Mouse (Mus musculus): ENCODE data around the gene Tubg1. TPM values are rescaled to one million over a fixed set of nuclear protein-coding genes. Genes with fewer than 3 reads are reported as not detected.
A peak's percentile ranks its signal among the peaks of the same experiment; 100 is the strongest.

The Tubg1 gene
- total RNA-seq, 2 experiments from 2014 or later: 45.1 to 45.8 TPM

DNA sequence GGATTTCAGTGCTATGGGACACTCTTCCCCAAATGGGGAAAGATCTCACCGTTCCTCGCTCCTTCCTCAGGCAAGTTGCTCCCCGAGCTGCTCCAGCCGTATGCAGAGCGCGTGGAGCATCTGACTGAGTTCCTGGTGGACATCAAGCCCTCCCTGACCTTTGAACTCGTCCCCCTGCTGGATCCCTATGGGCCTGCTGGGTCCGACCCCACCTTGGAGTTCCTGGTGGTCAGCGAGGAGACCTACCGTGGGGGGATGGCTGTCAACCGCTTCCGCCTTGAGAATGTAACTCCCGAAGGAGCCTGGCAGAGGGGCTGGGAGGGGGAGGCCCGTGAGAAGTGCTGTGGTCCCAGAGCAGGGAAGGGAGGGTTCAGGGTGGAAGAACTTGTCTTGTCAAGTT lies 35.5 kb upstream of the Tubg1 start:
- no peak for DNase-seq (ENCODE audit: extremely low spot score in 1 of 2, low spot score in 2 of 2)
- intact Hi-C loops (cut with DNase I): no loop called here
- no peak for TF ChIP-seq CTCF (IDR thresholded peaks at IDR 0.05)
- Histone ChIP-seq H3K4me3 (no peak overlapping the region), H3K27ac (no peak overlapping the region)

DNA sequence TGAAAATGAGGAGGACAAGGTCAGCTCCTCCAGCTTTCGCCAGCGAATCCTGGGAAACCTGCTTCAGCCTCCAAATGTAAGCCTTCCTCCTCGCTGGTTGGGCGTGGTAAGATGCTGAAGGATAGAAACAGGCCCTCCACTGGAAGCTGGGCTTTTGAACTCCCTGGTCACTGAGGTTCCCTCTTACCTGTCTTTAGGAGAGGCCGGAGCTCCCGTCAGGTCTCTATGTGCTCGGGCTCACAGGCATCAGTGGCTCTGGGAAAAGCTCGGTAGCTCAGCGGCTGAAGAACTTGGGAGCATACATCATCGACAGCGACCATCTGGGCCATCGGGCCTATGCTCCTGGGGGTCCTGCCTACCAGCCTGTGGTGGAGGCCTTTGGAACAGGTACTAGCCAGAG lies 34.9 kb upstream of the Tubg1 start:
- intact Hi-C loops (cut with DNase I): no loop called here
- H3K4me3 ChIP-seq: no peak overlapping the region
- no peak overlapping the region for H3K27ac ChIP-seq
- no peak for TF ChIP-seq CTCF (IDR thresholded peaks at IDR 0.05)
- DNase-seq (ENCODE audit: extremely low spot score in 1 of 2, low spot score in 2 of 2): no peak

DNA sequence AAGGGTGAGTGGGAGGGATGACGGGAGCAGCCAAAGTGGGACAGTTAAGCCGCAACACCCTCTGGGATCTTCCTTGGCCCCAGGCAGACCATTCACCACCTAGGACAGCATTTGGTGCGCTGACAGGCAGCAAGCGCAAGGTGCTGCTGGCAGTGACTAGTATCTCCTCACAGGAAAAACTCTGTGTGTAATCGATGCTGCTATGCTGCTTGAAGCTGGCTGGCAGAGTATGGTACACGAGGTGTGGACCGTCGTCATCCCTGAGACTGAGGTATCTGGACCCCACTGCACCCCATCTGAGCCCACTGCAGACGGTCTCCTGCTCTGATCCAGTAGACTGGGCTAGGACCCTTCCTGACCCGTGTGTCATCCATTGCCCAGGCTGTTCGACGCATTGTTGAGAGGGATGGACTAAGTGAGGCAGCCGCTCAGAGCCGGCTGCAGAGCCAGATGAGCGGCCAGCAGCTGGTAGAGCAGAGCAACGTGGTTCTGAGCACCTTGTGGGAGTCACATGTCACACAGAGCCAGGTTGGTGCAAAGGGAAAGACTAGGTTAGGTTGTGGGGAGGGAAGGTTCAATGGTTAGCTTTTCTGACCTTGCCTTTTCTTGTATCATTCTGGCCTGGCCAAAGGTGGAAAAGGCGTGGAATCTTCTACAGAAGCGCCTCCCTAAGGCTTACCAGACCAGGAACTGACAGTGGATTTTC lies 34.0 kb upstream of the Tubg1 start:
- TF ChIP-seq CTCF (IDR thresholded peaks at IDR 0.05): no peak
- no peak for DNase-seq (ENCODE audit: extremely low spot score in 1 of 2, low spot score in 2 of 2)
- intact Hi-C loops (cut with DNase I): no loop called here
- H3K4me3 ChIP-seq: no peak overlapping the region
- H3K27ac ChIP-seq: no peak overlapping the region

DNA sequence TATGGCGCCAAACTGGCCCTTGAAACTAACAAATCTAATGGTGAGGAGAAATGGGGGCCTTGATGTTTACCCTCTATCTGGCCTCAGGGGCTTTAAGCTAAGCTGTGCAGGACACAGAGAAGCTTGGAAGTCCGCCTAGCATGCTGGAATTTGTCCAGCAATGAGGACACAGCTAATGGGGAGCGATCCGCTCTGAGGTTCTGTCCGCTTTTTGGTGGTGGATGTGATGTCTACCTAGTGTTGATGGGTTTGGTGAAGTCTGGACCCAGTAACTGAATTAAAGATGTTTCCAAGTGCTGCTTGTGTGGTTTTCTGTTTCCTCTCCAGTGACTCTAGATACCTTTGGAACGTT lies 33.4 kb upstream of the Tubg1 start:
- no peak for TF ChIP-seq CTCF (IDR thresholded peaks at IDR 0.05)
- Histone ChIP-seq H3K4me3 (peak overlapping the region; percentile 91; the same call in 1 of the 2 replicates), H3K27ac (peak overlapping the region; percentile 89)
- DNase-seq (ENCODE audit: extremely low spot score in 1 of 2, low spot score in 2 of 2): no peak
- intact Hi-C loops (cut with DNase I): no loop called here

DNA sequence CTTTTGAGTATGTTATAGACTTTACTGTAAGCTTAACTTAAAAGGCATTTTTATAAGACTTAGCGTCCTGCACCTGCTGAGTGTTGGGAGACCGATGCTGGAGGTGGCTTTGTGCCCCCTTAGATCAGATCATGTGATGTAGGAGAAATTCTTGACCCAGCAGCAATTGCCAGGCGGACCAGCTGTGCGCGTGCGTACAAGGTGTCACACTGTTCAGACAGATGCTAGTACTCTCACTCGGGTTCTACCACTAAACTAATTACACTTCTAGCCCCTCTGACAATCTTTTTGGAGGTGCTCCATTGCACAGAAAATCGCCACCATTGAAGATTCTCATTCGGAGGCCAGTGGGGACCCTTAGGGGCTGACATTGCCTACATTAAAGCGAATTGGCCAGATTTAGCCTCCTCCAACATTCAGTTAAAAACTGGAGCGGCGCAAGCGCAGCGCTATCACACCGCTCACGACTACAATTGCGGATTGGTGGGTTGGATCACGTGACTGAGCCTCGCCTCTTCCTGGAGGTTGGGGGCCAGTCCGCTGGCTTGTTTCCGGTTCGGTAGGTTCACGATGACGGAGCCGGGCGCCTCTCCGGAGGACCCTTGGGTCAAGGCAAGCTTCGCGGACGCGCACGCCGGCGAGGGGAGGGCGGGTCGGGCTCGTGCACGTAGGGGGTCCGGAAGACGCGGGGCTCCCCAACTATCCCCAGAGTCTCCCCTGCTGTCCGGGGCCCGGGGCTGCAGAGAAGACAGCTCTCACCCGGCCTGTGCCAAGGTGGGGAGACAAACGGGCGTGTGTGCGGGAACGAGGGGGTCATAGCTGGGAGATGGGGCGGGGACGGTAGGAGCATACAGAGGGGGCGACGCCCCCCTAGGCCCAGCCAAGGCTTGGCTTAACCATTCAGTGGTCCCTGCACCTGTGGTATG lies 32.7 kb upstream of the Tubg1 start, which contains the start of gene Mlx:
TSS of gene Mlx (plus strand) at position 522 of the 926 bp plus-strand sequence.
- Histone ChIP-seq H3K27ac (peak within 1 kb of the TSS; percentile 89), H3K4me3 (peak within 1 kb of the TSS; percentile 91)
- peak; percentile 89 to 90 for DNase-seq (ENCODE audit: extremely low spot score in 1 of 2, low spot score in 2 of 2)
- no peak for TF ChIP-seq CTCF (IDR thresholded peaks at IDR 0.05)
- intact Hi-C loops (cut with DNase I): no loop called here

DNA sequence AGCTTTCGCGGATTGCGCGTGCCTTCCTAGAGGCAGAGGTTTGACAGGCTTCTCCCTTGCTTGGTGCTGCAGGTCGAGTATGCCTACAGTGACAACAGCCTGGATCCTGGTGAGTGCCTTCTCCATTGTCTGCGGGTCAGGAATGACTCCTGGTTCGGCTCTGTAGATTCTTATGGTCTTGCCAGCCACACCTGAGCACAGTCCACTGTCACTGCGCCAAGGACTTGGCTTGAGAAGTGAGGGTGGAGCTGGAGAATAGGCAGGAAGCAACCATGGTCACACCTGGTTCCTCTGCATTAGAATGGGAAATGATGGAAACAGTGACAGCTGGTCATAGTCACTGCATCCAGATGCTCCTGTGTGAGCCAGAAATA lies 32.1 kb upstream of the Tubg1 start:
- intact Hi-C loops (cut with DNase I): no loop called here
- TF ChIP-seq CTCF (IDR thresholded peaks at IDR 0.05): no peak
- DNase-seq (ENCODE audit: extremely low spot score in 1 of 2, low spot score in 2 of 2): no peak
- Histone ChIP-seq H3K27ac (peak overlapping the region; percentile 89), H3K4me3 (peak overlapping the region; percentile 91)

DNA sequence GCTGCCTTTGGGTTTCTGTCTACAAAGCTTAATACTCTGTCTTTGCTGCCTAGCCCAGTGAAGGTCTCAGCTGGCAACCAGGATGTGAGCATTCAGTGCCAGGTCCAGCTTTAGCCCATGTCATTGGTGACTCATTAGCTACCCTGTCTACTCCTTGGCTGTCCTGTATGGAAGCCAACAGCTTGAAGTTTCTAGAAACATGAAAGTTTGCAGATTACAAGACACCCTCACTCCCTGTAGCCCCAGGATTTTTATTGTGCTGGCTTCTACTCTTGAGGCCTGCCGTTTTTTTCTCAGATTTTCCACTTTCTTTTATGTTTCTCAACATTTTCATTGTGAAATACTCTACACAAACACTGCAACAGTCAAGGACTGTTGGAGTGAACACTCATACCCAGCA lies 29.8 kb upstream of the Tubg1 start:
- no peak for DNase-seq (ENCODE audit: extremely low spot score in 1 of 2, low spot score in 2 of 2)
- Histone ChIP-seq H3K27ac (no peak overlapping the region), H3K4me3 (no peak overlapping the region)
- intact Hi-C loops (cut with DNase I): no loop called here
- TF ChIP-seq CTCF (IDR thresholded peaks at IDR 0.05): no peak

DNA sequence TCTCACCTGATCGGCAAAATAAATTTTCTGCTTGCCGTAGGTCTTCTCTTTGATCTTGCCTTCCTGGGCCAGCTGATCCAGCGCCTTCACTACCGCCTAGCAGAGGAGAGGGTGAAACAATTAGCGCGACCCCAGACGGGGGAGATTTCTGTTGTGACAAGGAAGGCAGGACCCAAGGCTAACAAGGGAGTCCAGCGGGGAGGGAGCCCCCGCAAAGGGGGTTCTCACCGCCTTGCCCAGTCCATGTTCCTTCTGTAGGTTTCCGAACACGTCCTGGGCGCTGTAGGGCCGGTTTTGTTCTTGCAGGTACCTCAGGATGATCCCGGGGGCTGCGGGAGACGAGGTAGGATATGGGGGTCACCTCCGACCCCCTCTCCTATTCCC lies 24.8 kb upstream of the Tubg1 start:
- intact Hi-C loops (cut with DNase I): loop anchor here (1.0 kb wide), 1 partner anchor 82 kb away; no protein-coding TSS in a partner anchor
- H3K4me3 ChIP-seq: peak overlapping the region; percentile 91
- no peak for DNase-seq (ENCODE audit: extremely low spot score in 1 of 2, low spot score in 2 of 2)
- no peak overlapping the region for H3K27ac ChIP-seq
- TF ChIP-seq CTCF (IDR thresholded peaks at IDR 0.05): no peak

DNA sequence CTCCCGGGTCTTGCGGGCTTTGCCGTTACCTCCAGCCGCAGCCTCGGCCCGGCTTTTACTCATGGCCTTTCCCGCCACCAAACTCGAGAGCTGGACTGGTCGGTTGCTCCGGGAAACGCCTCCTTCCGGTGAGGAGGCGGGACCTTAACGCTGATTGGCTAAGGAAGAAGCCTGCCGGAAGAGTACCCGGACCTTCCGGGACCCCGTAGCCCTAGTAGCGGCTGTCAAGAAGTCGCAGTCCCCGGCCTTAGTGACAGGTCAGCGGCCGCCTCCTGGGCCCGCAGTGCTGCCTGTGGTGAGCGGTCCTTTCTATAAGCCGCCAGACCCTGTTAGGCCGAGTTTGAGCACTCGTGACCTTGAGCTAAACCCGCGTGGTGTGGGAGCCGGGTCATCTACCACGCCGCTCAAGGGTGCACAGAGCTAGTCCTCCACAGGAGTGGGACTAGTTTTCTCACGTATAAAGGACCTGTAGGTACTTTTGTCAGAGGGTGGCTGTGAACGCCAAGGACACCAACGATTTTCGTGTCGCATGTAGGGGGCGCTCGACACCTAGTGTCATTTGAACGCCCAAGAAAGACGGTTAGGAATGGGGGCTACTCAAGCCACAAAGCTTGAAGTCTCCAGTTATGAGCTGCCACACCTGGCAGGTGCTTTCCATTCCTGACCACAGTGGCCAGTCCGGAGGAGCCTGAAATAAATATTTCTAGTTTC lies 24.3 kb upstream of the Tubg1 start, which contains the start of gene Psmc3ip:
TSS of gene Psmc3ip (minus strand) at position 123 of the 711 bp plus-strand sequence.
- peak; percentile 83 for TF ChIP-seq CTCF (IDR thresholded peaks at IDR 0.05)
- DNase-seq (ENCODE audit: extremely low spot score in 1 of 2, low spot score in 2 of 2): peak; percentile 93
- Histone ChIP-seq H3K27ac (peak within 1 kb of the TSS; percentile 92), H3K4me3 (peak within 1 kb of the TSS; percentile 91)
- intact Hi-C loops (cut with DNase I): loop anchor here (1.0 kb wide), 1 partner anchor 82 kb away; no protein-coding TSS in a partner anchor

DNA sequence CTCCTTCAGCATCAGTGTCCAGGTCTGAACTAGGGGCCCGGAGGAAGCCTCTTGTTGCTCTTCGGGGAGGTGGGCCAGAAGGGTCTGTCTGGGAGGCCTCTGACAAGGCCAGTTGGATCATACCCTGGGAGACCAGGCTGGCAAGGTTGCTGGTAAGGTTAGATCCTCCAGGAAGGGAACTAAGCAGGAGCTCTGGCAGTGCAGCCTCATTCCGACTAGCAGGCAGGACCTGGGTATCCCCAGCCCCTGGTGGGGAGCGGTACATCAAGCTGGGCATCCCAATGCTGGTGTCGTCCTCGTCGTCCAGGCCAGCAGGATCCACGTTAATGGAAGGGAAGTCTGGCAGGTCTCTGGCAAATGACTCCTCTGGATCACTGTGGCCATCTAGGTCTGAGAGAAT lies 21.5 kb upstream of the Tubg1 start:
- no peak for TF ChIP-seq CTCF (IDR thresholded peaks at IDR 0.05)
- H3K27ac ChIP-seq: no peak overlapping the region
- no peak for DNase-seq (ENCODE audit: extremely low spot score in 1 of 2, low spot score in 2 of 2)
- H3K4me3 ChIP-seq: no peak overlapping the region
- intact Hi-C loops (cut with DNase I): no loop called here

DNA sequence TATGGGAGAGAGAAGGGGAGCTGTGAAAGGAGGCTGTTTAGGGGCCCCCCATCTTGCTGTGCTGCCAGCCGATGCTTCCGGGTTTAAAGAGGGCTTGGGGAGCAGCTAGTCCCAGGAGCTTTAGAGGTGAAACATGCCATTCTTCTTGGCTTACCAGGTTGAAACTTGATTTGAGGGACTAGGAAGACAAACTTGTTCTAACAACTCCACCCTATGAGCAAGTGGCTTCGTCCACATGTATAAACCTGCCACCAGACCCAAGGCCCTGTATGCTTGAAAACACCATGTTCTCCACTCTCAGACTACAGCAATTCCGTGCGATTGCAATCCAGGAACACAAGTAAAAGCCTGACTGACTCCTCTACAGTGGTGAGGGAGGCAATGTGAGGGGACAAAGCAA lies 16.7 kb upstream of the Tubg1 start:
- H3K4me3 ChIP-seq: no peak overlapping the region
- DNase-seq (ENCODE audit: extremely low spot score in 1 of 2, low spot score in 2 of 2): no peak
- no peak overlapping the region for H3K27ac ChIP-seq
- intact Hi-C loops (cut with DNase I): no loop called here
- TF ChIP-seq CTCF (IDR thresholded peaks at IDR 0.05): no peak

DNA sequence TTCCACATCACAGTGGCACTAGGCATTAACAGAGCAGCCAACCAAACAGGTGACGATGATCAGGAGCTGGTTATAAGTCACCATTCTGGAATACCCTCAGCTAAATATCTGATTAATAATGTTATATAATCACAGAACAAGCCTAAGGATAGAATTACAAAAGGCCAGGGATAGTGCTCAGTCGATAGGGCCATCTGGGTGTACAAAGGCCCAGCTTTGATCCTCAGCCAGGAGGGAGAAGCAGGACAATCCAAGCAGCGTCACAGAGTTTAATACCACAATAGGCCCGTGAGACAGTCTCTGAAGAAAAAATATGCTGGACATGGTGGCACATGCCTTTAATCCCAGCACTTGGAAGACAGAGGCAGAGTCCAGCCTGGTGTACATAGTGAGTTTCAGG lies 10.4 kb upstream of the Tubg1 start:
- H3K27ac ChIP-seq: no peak overlapping the region
- no peak for DNase-seq (ENCODE audit: extremely low spot score in 1 of 2, low spot score in 2 of 2)
- no peak for TF ChIP-seq CTCF (IDR thresholded peaks at IDR 0.05)
- H3K4me3 ChIP-seq: no peak overlapping the region
- intact Hi-C loops (cut with DNase I): no loop called here
